Mouse (Mus musculus): Measurements from ENCODE around the gene Bsn.
"Not testable (repeated sequence)": the region's sequence is repeated elsewhere in the genome, so short reads cannot be mapped to it uniquely, and the experiment has no call there.

Bsn gene

GRCm38 (mm10) chr9:108149817-108150216 is 40.4 kb downstream of the Bsn start:
- no peak for DNase-seq (ENCODE audit: low read depth)

GRCm38 (mm10) chr9:108147606-108148005 is 42.6 kb downstream of the Bsn start:
- DNase-seq (ENCODE audit: low read depth), result no peak

GRCm38 (mm10) chr9:108146451-108146850 is 43.7 kb downstream of the Bsn start:
- DNase-seq (ENCODE audit: low read depth), result no peak

GRCm38 (mm10) chr9:108145740-108146139 is 44.4 kb downstream of the Bsn start:
- DNase-seq (ENCODE audit: low read depth), result no peak

- no peak for DNase-seq (ENCODE audit: low read depth)
Observed at GRCm38 (mm10) chr9:108144371-108145270, 45.6 kb downstream of the Bsn start.

GRCm38 (mm10) chr9:108143470-108143869 is 46.7 kb downstream of the Bsn start:
- DNase-seq (ENCODE audit: low read depth), result no peak

GRCm38 (mm10) chr9:108141387-108141786 is 48.8 kb downstream of the Bsn start:
- DNase-seq (ENCODE audit: low read depth), result no peak

- no peak for DNase-seq (ENCODE audit: low read depth)
Observed at GRCm38 (mm10) chr9:108139963-108140695, 50.1 kb downstream of the Bsn start.

GRCm38 (mm10) chr9:108139169-108139962 is 50.8 kb downstream of the Bsn start:
- no peak for DNase-seq (ENCODE audit: low read depth)

- DNase-seq (ENCODE audit: low read depth), result no peak
Observed at GRCm38 (mm10) chr9:108138118-108138517, 52.1 kb downstream of the Bsn start.

GRCm38 (mm10) chr9:108137523-108137922 is 52.7 kb downstream of the Bsn start:
- peak; percentile 89 for DNase-seq (ENCODE audit: low read depth)

GRCm38 (mm10) chr9:108136930-108137462 is 53.2 kb downstream of the Bsn start:
- peak; percentile 88 for DNase-seq (ENCODE audit: low read depth)

GRCm38 (mm10) chr9:108136225-108136624 is 54.0 kb downstream of the Bsn start:
- no peak for DNase-seq (ENCODE audit: low read depth)

GRCm38 (mm10) chr9:108135679-108136078 is 54.5 kb downstream of the Bsn start:
- not testable (repeated sequence) for DNase-seq (ENCODE audit: low read depth)

- no peak for DNase-seq (ENCODE audit: low read depth)
Observed at GRCm38 (mm10) chr9:108133478-108133877, 56.7 kb downstream of the Bsn start.

GRCm38 (mm10) chr9:108132373-108132772 is 57.8 kb downstream of the Bsn start:
- DNase-seq (ENCODE audit: low read depth), result no peak

GRCm38 (mm10) chr9:108131502-108131901 is 58.7 kb downstream of the Bsn start:
- DNase-seq (ENCODE audit: low read depth), result no peak

GRCm38 (mm10) chr9:108129042-108129948 is 60.9 kb downstream of the Bsn start:
- no peak for DNase-seq (ENCODE audit: low read depth)

GRCm38 (mm10) chr9:108128248-108128647 is 61.9 kb downstream of the Bsn start:
- DNase-seq (ENCODE audit: low read depth), result no peak

- no peak for DNase-seq (ENCODE audit: low read depth)
Observed at GRCm38 (mm10) chr9:108126436-108127180, 63.6 kb downstream of the Bsn start.
